Mouse (Mus musculus) gastrocnemius, postnatal 4 days (tissue): ENCODE data around the gene Cct4. TPM values are rescaled to one million over a fixed set of nuclear protein-coding genes. Genes with fewer than 3 reads are reported as not detected.

Source experiments
- DNase-seq, 2 experiments: peaks; one replicate each; pipeline ENCODE4 v3.0.0; 2021 to 2022; ENCODE audit warnings: low spot score in 2 of 2, mixed read lengths in 2 of 2
- total RNA-seq, 2 experiments: library from RNA; stranded (reverse); gene quantifications; 2 replicates each; pipeline ENCODE4 v1.2.3; 2021

Cct4 gene
- total RNA-seq, 2 experiments from 2014 or later: 146 to 158 TPM

DNA sequence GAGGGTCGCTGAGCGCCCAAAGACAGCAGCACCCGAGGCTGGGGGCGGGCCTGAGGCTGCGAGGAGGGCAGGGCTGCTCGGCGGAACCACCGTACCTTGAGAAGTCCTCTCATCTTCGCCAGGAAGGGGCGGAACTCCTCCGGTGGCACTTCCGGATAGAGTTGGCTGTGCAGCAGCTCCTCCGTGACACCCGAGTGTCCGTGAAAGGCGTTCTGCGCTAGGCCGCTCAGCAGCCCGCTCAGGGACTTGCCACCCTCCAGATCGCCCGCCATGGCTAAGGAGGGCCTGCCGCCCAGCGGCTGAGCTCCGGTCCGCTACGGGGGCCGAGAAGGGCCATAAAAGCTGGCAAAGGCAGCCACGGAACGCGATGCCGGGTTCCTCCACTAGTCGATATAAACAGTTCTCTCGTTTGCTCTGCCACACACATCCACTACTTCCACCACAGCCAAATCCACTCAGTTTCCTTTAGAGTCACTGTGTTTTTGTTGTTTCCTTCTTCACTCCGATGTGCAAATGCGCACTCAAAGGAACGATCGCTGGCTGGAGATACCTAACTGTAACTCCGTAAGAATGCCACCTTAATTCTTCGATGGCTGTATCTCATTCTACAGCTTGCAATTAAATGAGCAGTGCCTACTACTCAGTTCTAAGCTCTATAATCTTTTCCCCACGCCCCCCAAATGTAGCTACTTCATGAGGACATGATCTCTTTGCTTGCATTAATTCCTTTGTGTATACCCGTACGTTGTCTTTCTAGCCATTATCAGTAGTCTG is 8.1 kb upstream of the Cct4 start, which contains the start of the genes Gm28048 and Commd1:
Gene Gm28048, minus strand, starts transcription at position 107 of the 774 bp plus-strand sequence.
Gene Commd1, minus strand, starts transcription at position 399 of the 774 bp plus-strand sequence.
- DNase-seq: peak; percentile 97 to 99

DNA sequence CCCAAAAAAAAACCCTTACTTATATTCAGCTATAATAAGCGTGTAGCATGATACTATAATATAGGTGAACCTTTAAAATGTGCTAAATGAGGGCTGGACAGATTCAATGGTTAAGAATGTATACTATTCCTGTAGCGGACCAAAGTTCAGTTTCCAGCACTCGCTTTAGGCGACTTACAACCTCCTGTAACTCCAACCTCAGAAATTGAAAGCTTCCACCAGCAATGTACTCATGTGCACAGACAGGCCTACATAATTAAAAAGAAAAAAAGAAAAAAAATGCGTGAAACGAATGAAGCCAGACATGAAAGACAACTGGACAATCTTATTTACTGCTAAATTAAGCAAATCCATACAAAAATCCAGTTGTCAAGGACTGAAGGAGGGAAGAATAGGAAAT is 7.5 kb upstream of the Cct4 start:
- DNase-seq: no peak

DNA sequence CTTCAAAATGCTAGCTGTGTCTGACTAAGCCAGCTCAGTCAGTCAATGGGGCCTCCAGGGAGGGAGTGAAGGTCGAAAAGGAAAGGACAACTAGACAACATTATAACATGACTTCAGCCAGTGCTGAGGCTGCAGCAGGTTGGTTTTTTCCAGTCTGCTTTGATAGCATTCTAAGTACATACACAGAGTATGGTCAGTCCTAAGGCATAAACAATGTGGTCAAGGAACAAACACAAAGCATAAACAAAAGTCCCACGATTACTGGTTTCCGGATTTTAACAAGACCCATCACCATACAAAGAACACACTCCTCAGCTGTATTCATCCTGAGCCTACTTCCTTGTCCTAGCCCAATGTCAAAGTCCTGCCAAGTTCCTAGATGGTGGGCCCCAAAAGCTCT is 4.8 kb upstream of the Cct4 start:
- DNase-seq: no peak

DNA sequence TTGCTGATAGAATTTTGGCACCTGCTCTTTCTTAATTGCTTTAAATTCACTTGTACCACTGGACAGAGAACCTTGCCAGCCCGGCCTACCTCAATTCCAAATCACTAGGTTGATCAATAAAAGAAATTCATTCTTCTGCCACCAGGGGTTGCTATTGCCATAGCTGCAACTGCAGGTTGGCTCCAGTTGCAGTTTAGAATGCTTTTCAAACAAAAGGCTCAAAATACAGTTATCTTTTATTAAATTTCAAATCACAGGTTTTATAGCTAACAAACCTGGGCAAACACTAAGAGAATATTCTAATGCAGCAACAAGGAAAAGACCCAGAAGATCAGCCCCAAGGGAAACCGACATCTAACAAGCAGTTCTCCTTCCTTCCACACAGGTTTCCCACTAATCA is 3.0 kb upstream of the Cct4 start:
- peak in 1 of 2 experiments; percentile 26 for DNase-seq

DNA sequence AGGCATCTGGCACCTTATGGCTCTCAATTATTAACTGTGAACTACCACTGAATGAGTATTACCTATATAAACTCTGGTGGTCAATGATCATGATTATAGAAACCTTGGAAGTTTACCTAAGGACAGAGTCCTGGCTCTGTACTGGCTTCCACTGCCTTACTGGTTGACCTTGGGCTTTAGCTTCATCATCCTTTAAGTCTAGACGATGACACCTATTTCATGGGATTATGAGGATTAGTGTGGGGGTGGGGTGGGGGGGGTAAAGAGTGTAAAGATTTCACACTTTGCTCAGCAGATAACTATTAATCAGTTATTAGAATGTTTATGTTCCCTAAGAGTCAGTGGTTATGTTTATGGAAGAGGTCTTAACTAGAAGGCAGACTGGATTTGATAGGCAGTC is 533 bp upstream of the Cct4 start:
- DNase-seq: no peak

DNA sequence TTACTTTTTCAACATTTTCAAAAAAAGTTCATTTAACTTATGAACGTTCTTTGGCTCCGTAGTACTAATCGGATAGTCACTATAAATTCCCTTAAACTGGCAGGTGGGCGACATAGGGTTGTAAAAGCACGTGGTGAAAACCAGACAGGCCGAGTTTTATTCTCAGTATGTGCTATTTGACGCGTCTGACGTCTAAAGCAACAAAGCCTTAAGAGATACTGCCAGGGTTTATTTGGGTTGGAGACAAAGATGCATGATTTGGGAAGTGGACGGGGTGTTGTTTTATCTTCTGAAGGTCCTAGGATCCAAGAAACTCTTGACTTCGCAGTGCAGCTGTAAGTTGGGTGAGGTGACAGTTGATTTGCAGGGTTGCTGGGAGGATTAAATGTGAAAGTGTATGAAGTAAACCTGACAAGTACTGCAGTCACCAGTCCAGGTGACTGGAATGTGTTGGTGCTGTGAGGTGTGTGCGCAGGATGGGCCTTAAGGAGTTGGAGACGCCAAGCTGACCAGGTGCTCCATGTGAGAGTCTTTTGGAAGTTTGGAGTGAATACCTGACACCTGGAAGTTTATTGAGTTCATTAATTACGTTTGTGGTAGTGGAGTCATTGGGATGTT is 1.0 kb downstream of the Cct4 start:
- no peak for DNase-seq

DNA sequence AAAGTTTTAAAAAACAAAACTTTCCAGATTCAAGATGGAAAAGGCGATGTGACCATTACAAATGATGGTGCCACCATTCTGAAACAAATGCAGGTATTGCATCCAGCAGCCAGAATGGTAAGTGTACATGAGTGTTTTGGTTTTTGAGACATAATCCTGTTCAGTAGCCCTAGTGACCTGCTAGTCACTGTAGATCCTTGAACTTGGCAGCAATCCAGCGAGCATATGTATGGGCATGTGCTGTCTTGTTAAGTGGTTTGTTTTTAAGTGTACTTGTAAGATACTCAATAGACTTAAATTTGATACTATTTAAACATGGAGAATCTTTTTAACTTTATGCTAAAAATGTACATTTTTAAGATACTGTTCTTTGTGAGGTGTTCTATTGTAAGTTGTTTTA is 4.0 kb downstream of the Cct4 start:
- DNase-seq: no peak

DNA sequence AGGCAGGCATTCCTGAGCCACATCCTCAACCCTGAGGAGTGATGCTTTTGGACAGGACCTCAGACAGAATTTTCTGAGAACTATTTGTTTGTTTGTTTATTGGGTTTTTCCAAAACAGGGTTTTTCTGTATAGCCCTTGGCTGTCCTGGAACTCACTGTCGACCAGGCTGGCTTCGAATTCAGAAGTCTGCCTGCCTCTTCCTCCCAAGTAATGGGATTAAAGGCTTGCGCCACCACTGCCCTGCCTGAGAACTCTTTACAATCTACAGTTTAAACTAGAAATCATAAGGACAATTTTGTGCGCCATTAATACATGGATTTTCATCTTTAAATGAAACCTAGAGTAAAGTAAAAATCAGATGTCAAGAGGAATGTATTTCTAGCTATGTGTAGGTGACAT is 5.1 kb downstream of the Cct4 start:
- DNase-seq: no peak

DNA sequence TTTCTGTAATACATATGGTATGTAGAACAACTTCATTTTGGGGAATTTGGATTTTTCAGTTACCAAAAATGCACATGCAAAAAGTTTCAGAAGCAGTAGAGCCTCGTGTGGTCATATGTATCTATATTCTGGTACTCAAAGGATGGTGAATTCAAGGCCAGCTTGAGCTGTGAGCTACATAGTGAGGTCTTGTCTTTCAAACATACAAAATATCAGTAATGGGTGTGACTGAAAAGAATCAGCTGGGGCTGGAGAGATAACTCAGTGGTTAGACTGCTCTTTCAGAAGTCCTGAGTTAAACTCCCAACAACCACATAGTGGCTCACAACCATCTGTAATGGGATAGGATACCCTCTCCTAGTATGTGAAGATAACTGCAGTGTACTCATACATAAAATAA is 8.0 kb downstream of the Cct4 start:
- DNase-seq: no peak

DNA sequence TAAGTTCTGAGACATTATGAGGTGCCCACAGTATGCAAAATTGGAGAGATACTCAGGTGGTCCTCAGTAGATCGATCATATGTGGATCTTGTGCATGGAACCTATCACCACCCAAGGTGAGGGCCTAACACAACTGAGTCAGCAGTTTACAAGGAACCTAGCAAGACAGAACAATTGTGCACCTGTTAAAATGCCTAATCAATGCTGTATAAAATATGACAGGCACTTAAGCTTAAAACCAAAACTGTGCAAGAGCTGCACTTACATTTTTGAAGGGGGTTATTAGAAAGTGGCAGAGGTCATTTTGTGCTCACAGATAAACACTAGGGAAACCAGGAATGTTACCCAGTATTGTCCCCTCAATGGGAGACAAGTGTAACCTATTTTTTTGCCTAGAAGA is 15.0 kb downstream of the Cct4 start:
- no peak for DNase-seq

DNA sequence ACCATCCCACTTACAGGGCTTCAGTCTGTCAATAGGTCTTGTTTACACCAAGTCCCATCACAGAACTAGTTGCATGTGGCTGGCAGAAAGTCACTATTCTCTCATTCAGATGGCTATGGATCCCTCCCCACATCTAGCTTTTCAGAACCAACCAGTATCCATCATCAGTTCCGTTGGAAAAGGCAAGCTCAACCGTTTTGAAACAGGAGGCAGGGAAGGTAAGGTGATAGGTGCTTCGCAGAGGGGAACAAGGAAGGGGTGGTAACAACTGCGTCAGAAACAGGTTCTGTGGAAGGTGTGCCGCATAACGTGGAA is 16.8 kb downstream of the Cct4 start:
- no peak for DNase-seq

DNA sequence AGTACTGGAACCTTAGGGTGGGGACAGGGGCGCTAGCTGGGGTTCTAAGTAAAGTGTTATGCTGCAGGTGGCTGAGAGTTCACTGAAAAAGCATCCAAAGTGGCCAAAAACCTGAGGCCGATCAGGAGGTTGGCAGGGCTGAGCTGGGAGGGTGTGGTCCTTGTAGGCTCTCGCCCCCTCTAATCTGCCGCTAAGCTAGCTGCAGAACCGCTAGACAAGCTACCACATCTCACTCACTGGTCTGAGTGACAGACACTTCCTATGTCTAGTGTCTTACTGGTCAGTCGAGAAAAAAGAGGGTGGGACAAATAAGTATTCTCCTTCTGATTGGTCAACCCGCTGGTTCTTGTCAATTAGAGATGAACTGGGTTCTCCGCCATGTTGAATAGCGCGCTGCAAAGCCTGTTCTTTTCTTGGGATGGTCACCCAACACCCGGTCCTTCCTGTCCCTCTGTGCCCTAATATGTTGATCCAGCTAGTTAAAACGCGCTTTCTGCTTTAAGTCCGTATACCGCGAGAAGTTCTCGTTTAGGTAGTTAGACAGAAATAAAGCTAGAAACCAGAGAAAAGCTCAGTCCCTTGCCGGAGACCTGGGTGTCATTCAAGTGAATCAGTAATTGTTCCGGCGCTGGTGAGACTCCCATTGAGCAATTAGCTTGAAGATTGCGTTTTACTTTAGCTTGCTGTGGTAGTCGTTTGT is 17.3 kb downstream of the Cct4 start, which contains the start of gene Fam161a:
Gene Fam161a, plus strand, starts transcription at position 51 of the 700 bp plus-strand sequence.
- peak; percentile 30 to 69 for DNase-seq

DNA sequence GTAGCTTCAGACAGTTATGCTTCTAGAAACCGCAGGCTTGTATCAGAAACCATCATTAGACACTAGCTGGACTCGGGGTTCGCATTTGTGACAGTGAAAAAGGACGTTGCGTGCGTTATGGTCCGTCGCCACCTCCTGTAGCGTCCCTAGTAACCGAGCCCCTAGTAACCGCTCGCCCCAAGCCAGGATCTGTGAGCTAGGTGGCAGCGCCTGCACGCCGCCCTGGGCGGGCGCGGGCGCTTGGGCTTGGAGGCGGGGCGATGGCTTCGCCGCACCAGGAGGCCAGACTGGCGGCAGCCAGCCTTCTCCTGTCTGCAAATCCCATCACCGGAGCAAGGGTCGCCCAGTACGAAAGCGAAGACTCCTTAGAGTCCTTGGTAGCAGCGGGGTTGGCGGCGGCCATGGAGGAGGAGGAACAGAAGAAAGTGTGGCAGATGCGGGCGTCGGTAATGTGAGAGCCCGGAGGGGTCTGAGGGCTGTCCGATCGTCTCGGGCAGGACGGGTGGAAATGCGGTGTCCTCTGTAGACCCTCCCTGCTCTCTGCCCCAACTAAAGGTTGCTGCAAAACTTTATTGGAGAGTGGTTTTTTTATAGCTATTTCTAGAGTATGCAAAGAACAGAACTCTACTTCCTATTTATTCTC is 18.0 kb downstream of the Cct4 start:
- peak; percentile 47 to 81 for DNase-seq

DNA sequence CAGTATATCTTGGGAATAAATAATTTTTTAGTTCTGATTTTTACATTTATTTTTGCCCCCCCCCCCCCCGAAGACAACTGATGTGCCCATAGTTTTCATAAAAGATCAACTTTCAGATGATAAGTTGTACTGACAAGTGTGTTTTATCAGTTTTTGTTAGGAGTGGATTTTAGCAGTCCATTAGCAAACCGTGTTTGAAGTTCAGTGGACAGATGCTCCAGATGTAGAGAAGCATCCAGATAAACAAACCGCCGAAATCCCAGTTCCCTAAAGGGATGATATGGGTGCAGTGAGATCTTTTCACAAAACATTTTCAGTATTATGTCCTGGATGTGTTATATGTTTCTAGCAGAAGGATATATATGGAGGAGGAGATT is 18.5 kb downstream of the Cct4 start:
- DNase-seq: no peak

DNA sequence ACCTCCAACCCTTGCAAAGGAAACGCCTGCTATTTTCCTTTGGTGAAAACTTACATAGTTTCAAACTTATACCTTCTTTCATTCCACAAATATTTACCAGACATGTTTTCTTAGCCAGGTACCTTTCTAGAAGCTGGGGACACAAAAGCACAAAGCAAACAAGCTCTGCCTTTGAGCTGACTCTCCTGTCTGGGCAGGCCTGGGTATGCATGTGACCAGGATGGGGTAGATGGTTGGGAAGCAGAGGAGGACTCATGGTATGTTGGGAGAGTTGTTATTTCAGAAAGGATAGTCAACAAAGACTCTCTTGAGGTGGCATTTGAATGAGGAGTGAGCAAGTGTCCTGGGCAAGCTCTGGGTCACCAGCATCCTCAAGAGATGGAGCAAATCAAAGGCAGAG is 22.8 kb downstream of the Cct4 start:
- no peak for DNase-seq

DNA sequence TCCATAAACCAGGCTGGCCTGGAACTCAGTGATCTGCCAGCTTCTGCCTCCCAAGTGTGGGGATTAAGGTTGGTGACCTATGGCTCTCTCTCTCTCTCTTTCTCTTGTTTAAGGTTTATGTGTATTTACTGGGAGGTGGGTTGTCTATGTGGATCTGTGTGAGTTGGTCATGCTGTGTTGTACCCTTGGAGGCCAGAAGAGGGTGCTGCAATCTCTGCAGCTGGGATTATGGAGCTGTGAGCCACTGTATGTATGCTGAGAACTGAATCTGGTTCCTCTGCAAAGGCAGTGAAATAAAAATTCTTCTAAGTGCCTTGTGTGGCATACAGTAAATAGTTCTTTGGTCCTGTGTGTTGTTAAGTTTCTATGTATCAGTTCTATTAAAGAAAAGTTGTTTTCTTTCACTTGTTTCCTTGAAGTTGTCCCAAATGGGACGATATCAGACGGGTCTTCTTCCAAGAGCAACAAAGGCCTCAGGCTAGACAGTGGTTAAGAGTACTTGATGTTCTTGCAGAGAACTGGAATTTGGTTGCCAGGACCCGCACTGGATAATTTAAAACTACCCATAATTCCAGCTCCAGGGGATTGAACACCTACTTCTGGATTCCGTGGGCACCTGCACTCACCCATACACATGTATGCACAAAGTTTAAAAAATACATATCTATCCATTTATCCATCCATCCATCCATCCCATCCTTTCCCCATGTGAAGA is 23.4 kb downstream of the Cct4 start:
- no peak for DNase-seq

DNA sequence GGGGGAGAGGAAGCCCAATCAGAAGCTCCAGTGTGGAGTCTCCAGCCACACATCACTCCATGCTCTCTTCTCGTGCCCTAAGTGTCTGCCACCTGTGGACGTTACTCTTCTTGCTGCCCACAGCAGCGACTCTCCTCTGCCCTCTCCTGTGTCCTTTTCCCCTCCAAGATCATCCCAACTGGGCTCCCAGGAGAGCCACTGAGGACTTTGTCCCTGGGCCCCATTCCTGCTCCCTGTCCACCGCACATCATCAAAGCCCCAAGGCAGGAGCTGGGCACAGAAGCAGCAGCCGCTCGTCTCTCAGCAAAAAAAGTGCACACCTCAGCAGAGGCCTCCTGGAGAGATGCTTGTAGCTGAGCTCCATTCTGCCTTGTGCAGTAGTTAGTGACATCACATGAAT is 24.7 kb downstream of the Cct4 start:
- no peak for DNase-seq

DNA sequence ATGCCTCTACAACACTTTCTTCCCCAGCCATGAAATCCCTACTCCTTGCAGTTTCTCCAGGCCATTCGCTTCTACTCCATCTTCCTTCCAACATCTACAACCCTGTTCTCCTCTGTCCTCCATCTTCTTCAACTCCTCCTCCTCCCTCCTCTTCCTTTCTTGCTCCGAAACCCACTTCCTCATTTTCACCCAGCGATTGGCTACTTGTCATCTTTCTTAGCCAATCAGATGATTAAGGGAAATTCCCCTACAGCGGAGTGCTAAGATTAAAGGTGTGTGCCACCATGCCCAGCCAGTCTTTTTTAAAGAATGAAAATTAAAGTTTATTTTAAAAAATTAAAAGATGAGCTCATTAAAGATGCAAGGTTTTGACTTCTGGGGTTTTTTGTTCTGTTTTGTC is 27.6 kb downstream of the Cct4 start:
- DNase-seq: no peak

DNA sequence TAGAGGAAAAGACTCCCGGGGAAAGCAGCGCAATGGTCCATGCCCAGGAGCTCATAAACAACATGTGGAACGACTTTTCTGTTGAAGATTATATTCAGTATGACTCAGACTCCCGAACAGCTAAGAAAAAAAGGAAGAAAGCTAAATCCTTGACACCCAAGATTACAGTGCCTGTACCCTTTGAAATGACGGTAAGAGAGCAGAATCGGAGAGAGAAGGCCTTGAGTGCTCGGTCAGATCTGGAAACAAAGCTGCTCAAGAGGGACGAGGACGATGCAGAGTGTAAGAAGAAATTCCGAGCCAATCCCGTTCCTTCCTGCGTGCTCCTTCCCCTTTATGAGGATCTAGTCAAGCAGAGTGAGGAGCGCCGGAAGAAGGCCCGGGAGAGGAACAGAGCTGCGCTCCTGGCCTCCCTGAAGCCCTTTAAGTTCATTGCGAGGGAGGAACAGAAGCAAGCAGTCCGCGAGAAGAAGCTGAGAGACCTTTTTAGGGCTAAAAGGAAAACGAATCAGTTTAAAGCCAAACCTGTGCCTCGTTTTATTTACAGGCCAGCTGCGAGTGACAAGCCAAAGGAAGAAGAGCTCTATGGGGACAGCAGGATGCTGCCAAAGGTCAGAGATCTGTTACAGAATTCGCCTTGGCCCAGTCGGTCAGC is 29.9 kb downstream of the Cct4 start:
- DNase-seq: no peak

DNA sequence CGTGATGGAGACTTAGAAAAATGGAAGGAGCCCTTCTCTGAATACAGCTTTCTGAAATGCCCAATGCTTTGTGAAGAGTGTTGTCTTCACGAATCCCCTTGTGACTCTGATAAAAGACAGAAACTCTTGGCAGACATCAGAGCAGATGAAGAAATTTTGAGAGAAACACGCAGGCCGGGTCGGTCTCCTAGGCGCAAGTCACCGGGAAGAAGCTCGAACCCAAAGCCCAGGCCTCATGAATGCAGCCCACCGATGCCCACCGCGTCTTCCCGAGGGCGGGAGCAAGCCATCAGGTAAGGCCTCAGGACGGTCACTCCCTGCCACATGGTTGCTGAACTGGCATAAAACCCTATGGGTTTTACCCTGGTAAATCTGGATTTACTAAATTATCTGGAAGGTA is 30.5 kb downstream of the Cct4 start:
- no peak for DNase-seq

DNA sequence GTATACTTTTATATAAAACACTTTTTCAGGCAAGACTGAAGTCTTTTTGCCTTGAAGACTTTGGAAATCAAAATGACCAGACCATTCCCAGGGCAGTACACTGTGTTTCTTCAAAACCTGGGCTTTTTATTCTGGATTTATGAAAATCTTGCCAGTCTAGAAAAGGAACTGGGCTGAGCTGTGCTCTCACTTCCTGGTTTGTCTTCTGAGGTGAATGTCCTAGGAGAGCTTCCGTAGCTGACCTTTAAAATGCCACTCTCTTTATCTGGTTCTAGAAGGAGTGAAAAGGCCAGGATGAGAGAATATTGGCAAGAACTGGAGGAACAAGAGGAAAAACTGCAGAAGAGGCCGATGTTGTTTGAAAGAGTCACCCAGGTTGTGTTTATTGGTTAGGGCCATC is 32.8 kb downstream of the Cct4 start:
- no peak for DNase-seq
